Mouse (Mus musculus) urinary bladder, adult 18-20 months (tissue): ENCODE results near the gene Rcor2.

Source experiments
- DNase-seq, 2 experiments: peaks; one replicate each; pipeline ENCODE4 v3.0.0; 2022; ENCODE audit warnings: low spot score in 2 of 2, mixed read lengths in 2 of 2

Gene Rcor2

DNA sequence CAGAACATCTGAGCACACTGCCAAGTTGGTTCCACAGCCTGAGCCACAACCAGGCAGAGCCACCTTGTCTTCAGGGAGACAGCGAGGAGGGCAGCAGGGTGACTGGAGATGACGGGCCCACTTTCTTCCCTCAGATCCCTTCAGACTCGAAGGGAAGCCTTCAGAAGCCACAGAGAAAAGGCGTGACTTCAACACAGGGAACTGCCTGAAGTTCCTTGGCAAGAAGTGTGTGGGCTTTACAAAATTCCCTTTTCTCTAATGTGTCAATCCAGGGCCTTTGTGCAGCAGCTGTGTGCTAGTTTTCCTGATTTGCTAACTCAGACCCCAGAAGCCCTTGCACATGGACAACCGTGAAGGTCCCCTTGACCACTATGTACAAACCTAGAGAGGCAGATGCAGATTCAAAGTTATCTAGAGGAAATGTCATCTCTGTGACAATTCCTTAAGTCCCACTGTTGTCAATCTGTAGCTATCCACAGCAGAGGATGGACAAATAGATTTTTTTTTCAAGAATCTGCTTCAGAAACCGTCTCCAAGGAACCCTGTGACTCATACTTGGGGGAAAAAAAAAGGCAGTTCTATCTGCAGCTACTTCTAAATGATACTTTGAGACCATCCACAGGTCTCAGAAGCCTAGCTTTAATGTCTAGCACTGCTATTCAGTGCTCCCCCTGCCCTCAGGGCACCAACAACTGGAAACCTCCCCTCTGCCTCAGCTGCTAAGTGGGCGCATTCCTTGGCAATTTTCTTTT is 25.0 kb downstream of the Rcor2 start:
- DNase-seq, result no peak

DNA sequence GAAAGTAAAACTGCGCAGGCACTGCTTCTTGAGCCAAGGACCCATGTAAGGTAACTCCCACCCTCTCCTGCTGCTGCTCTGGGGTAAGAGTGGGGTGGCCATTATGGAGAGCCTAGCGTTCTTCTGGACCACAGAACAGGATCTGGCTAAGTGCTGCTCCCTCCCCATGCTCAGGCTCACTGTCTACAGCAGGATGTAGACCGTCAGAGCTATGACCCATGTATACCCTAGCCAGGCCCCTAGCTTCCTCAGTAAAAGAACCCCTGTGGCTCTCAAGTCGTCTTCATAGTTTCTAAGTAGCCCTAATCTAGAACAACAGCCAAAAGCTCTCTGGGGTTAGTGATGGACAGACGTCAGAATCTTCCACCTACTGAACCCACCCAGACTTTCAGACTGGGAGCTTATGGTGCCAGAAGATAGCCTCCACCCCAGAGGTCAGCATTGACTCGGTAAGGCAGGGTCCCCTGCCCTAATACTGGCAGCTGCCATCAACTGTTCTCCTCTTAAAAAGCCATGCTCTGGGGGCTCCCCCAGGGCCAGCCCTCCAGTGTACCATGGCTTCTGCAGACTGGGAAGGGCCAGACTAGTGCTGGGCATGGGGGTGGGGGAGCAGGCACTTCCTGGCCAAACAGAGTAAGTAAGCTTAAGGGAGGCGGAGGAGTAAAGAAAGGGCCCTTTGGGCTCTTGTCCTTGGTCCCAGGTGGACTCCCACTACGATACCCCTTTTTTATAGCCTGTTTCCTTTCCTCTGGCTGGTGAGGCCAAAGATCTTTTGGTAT is 27.2 kb downstream of the Rcor2 start:
- no peak for DNase-seq

GRCm38 (mm10) chr19:7295071-7295658 is 28.0 kb downstream of the Rcor2 start:
- DNase-seq, result peak in 1 of 2 experiments; percentile 47

- DNase-seq, result no peak
Observed at GRCm38 (mm10) chr19:7295959-7296358, 28.8 kb downstream of the Rcor2 start.

GRCm38 (mm10) chr19:7299052-7299451 is 31.9 kb downstream of the Rcor2 start:
- DNase-seq, result no peak

GRCm38 (mm10) chr19:7300078-7300477 is 33.0 kb downstream of the Rcor2 start:
- DNase-seq, result no peak

- peak in 1 of 2 experiments; percentile 50 for DNase-seq
Observed at GRCm38 (mm10) chr19:7301647-7302492, 34.7 kb downstream of the Rcor2 start.

DNA sequence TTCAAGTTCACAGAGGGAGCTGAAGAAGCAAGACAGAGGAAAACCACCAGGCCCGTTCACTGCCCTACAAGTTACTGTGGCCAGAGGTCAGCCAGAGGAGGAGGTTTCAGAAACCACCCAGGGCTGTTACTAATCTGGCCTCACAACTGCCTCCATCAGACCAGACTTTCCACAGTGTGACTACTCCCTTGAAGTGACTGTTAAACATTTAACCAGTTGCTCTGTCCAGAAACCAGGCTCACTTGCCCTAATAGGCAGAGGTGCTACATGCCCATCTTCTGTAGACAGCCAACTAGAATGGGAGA is 35.3 kb downstream of the Rcor2 start:
- peak in 1 of 2 experiments; percentile 62 for DNase-seq

- DNase-seq, result no peak
Observed at GRCm38 (mm10) chr19:7303796-7304195, 36.7 kb downstream of the Rcor2 start.

- DNase-seq, result no peak
Observed at GRCm38 (mm10) chr19:7304801-7305200, 37.7 kb downstream of the Rcor2 start.

DNA sequence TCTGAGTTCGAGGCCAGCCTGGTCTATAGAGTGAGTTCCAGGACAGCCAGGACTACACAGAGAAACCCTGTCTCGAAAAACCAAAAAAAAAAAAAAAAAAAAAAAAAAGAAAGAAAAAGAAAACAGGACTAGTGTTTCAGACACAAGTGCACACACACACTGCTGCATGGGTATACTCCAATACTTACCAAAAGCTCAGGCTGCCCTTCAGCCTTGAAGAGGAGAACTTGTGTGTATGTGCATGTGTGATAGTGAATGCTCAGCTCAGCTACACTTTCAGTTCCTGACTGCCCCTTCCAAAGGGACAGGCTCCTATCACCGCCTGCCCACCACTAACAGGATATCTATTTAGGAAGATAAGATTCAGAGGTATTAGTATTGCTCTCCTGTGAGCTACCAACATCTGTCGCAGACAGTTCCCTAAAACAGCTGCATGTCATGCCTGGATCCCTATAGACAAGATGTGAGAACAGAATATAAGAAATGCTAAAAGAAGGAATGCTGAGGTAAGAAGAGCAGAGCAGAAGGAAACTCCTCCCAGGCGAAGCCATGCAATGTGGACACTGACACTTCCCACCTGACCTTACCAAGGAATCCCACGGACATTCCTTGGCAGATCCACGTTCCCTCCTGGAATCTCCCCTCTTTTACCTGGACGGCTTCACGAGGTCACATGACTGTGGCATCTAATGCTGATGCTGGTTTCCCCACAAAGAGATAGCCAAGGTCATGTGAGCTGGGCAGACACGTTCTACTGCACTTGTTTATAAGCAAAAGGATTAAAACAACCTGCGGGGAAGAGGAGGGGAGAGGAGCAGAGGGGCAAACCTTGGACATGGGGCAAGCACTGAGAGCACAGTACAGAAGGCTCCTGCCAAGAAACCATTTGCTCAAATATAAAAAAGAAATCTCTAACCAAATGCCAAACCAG is 38.5 kb downstream of the Rcor2 start:
- DNase-seq, result no peak

DNA sequence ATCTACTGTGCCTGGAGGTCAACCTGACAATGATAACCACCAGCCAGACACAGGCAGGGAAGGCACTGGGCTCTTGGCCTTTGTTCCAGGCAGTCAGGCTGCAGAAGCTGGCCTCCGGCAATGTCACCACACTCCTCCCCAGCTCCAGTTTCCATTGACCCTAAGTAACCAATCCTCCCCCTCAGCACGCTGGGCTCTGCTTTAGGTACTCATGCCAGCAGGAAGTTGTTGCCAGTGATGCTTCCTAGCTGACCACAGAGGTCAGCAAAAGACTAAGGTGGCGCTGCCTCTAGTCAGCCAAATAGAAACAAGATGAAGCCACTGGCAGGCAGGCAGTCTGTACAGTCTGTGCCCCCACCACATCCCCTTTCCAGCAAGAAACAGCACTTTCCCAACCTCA is 39.8 kb downstream of the Rcor2 start:
- DNase-seq, result no peak

DNA sequence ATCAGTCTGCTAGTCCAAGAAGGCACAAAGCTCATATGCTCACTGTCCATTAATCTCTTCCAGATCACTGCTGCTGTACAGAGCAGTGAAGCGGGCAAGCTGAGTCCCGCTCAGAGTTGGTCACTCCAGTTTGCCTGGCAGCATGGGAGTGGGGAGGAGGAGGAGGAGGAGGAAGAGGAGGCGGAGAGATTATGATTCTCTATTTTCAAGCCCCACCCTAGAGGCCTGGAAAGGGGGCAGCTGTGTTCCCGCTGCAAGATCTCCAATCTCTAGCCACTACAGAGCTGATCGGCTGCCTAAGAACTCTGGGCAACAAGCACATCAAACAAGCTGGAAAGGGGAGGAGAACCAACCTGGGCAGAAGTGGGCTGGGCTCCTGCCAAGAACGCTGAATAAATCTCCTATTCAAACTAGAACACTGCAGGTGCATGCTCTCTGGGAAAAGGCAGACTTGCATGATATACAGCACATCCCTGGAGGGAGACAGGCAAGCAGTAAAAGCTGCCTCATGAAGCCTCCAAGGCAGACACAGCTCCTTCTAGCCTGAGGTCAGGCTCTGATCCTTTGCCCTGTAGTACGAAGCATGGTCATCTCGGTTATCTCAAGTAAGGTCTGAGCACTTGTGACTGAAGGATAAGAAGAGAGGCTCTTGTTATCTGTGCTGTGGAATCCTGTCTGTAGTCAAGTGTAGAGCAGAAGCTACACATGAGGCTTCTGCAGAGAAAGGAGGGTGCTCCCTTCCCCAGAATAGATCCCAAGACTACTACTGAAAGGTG is 41.1 kb downstream of the Rcor2 start:
- DNase-seq, result peak; percentile 51 to 67

DNA sequence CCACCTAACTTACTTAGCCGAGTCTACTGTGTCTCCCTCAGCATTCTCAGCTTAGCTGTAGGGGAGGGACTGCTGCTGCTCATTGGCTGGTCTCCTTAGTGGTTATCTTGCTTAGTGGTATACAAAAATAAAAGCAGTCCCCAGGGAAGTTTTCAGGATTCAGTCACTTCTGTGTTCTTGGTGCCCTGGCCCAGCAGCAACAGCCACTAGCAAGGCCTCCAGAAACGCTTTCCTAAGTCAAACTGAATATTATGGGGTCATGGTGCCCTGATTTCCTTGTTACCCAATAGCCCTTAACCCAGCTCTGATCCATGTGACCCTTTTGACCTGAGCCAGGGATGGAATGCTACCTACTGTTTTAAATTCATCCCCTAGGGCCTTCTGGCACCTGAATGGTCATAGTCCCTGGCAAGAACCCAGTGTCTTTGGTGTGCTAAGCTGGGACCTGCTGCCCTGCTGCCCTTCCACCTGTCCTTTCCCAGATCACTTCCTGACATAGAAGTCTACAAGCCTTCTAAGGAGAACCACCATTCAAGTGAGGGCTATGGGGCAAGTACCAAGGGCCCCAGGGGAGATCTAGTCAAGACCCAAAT is 42.7 kb downstream of the Rcor2 start:
- no peak for DNase-seq

DNA sequence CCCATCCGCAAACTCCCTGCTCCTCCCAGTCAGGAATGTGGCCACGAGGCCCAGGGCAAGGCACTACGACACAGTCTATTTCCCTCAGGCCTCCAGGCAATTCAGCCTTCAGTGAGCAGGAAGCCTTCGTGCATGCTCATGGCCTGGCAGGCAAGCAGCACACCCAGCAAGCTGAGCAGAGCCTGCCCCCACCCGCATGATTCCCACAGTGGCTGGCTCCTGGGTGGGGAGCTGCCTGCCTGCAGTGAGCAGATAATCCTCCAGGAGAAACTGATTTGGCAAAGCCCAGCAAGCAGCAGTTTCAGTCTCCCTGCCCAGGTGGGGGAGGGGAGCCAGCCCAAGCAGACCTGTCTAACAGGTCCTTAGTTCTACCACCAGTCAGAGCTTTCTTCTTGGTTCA is 43.6 kb downstream of the Rcor2 start:
- DNase-seq, result peak; percentile 78 to 81

GRCm38 (mm10) chr19:7311306-7311705 is 44.2 kb downstream of the Rcor2 start:
- DNase-seq, result no peak

DNA sequence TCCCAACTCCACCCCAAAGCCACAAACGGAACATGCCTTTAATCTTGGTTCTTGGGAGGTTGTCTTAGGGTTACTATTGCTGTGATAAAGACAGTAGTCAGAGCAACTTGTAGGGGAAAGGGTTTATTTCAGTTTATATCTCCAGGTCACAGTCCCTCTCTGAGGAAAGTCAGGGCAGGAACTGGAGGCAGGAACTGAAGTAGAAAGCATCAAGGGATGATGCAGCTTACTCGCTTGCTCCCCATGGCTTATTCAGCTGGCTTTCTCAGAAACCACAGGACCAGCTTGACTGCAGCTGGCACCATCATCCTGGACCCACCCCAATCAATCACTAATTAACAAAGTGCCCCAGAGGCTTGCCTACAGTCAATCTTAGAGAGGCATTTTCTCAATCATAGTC is 46.5 kb downstream of the Rcor2 start:
- no peak for DNase-seq

DNA sequence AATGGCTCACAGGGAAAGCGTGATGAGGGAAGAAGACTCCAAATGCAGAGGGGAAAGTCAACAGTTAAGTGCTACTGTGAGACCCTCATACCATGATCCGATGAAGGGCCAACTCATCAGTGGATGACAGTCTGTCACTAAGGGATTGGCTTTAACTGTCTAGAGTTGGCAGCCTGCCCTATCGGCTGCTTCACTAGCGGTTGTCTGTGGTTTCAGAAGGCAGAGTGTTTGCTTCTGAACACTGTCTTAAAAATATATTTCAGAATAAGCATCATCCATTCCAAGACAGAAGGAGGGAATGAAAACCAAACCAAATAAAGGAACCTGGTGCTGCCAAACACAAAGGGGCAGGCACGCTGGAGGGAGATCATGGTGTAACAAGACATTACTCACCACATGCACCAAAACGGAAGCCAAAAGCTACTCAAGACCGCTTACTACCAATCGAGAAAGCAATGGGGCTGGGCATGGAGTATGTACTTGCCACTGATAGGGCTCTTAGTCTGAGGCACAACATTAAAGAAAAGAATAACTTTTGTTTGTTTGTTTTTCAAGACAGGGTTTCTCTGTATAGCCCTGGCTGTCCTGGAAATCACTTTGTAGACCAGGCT is 48.0 kb downstream of the Rcor2 start:
- DNase-seq, result no peak

DNA sequence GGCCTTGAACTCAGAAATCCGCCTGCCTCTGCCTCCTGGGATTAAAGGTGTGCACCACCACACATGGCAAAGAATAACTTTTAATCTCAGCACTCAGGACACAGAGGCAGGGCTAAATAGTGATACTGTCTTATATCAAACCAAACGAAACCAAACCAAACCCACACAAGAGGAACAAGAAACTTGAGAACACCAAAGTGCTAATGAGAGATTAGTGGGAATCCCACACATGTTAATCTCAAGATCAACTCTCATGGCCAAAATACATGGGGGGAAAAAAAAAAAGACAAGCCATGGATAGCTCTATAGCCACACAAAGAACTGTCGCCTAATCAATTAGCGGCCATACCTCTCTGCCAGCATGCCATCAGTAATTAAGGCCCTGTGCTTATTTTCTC is 48.5 kb downstream of the Rcor2 start:
- no peak for DNase-seq
